Mouse (Mus musculus) activated CD4-positive, CD25-positive, alpha-beta regulatory T cell, adult 9 weeks (primary cell): ENCODE results near the gene Ubqln5. TPM values are rescaled to one million over a fixed set of nuclear protein-coding genes. Genes with fewer than 3 reads are reported as not detected.

Experiments
- polyA plus RNA-seq: library from polyadenylated mRNA; unstranded; fragments of 100-300 nt; shearing (Covaris generic); gene quantifications from one replicate; pipeline ENCODE4 v1.2.1, GENCODE M21; 2017

Ubqln5 gene
- polyA plus RNA-seq, result not detected

DNA sequence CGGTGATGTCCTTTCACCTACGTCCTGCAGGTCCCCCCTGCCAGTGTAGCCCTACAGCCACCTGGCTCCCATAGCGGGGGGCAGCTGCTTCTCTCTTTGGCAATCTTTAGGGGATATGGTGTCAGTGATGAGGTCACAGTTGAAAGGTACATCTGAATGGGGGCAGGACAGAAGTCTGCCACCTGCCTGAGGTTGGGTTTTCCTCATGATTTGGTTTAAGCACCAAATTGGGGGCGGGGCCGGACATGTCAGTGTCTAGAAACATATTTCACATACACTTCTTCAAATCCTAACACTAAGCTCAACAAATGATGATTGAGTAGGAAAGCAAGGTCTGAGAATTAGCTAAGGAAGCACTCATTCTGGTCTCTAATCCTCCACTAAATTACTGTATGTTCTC, at the start of gene Ubqln5:
TSS of gene Ubqln5 (minus strand) at position 101 of the 400 bp plus-strand sequence.

DNA sequence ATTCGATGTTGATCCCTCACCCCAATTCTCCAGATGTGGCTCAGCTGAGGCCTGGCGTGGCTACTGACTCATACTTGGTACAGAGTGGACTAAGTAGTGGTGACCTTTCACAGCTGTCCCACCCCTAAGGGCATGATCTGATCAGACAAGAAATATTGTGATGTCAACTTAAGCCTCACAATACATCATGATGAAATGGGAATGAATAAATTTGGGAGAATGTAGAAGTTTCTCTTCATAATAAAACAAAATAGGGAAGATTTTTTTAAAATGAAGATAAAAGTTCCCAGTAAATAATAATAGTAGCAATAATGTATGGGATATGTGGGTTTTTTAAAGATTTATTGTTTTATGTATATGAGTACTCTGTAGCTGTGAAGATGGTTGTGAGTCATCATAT, 20.8 kb upstream of the Ubqln5 start, which contains the start of gene Ubqlnl:
TSS of gene Ubqlnl (minus strand) at position 101 of the 400 bp plus-strand sequence.

DNA sequence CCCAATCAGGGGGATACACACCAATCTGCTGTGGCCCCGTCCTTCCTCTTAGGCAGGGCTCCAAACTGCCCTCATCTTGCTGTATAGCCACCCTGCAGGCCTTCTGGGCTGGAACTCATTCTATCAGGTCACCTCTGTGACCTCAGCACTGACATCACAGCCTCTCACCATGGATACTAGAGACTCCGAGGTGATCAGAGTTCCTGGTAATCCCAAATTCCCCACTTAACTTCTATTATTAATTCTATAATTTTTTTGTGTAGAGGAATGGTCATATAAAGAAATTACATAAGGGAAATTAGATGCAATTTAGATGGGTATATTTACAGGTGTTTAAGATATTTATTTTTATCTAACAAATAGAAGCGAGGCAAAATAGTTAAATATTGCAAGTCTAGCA, 13.6 kb upstream of the Ubqln5 start, which contains the start of gene Ubqln3:
TSS of gene Ubqln3 (minus strand) at position 101 of the 400 bp plus-strand sequence.

DNA sequence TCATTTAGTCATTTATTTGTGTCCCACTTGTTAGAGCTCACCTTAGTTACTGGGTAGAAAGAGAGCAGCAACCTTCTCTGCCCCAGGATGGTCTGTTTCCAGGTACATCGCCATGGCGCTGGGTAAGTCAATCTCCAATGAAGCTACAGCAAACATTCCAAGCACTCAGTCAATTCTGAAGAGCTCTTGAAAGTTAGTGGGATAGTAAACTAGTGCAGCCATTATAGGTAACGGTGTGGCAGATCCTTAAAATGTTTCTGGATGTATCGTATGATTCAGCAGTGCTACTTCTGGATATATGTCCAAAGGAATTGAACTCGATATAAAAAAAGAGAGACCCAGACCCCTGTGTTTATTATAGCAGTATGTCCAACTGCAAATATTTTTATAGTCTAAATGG, 7.7 kb upstream of the Ubqln5 start, which contains the start of gene Olfr643:
TSS of gene Olfr643 (minus strand) at position 101 of the 400 bp plus-strand sequence.

DNA sequence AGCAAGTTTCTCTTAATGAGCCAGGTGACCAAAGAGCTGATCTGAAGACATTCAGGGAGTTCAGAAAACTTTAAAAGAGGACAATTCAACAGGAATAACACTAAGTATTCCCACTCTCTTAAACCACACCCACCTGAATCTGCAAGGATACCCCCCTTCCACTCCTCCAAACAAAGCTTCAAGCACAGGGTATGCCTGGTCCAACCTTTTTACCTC, 25.0 kb downstream of the Ubqln5 start, which contains the start of gene Olfr646:
TSS of gene Olfr646 (plus strand) at position 117 of the 216 bp plus-strand sequence.

DNA sequence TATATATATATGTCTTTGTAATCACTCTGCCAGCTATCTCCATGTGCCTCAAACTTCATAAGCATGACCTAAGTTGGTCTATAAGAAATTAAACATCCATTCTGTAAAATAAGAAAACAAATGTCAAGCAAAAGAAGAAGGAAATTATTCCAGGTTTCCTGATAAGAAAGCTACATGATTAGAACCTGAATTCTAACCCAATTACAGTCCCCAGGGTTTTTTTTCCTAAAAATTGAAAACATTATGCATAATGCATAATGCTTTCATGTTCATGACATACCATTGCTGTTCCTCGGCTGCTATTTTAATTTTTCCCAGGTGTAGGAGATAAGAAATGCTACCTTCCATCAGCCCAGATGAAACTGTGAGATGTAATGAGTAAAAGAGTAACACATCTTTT, 44.3 kb downstream of the Ubqln5 start, which contains the start of gene Olfr645:
TSS of gene Olfr645 (minus strand) at position 101 of the 400 bp plus-strand sequence.

Other genes starting within 250 kb of the Ubqln5 start
- not detected for gene Olfr66, start 243.6 kb downstream of the Ubqln5 start, polyA plus RNA-seq
- gene Olfr64, start 235.3 kb downstream of the Ubqln5 start, polyA plus RNA-seq, result not detected
- gene Olfr65, start 226.3 kb downstream of the Ubqln5 start, polyA plus RNA-seq, result not detected
- not detected for gene Olfr631, start 201.0 kb downstream of the Ubqln5 start, polyA plus RNA-seq
- not detected for gene Olfr632, start 195.5 kb downstream of the Ubqln5 start, polyA plus RNA-seq
- not detected for gene Olfr633, start 185.4 kb downstream of the Ubqln5 start, polyA plus RNA-seq
- 0.04 TPM for gene Olfr635, start 158.7 kb downstream of the Ubqln5 start, polyA plus RNA-seq
- gene Olfr638, start 131.1 kb downstream of the Ubqln5 start, polyA plus RNA-seq, result not detected
- not detected for gene Olfr639, start 112.5 kb downstream of the Ubqln5 start, polyA plus RNA-seq
- not detected for gene Olfr640, start 104.3 kb downstream of the Ubqln5 start, polyA plus RNA-seq
- not detected for gene Olfr641, start 94.4 kb downstream of the Ubqln5 start, polyA plus RNA-seq
- gene Olfr642, start 77.2 kb downstream of the Ubqln5 start, polyA plus RNA-seq, result not detected
- gene 4930516K23Rik, start 68.4 kb downstream of the Ubqln5 start, polyA plus RNA-seq, result not detected
- not detected for gene Olfr644, start 58.0 kb downstream of the Ubqln5 start, polyA plus RNA-seq
- not detected for gene Olfr645, start 44.4 kb downstream of the Ubqln5 start, polyA plus RNA-seq
- not detected for gene Olfr646, start 25.0 kb downstream of the Ubqln5 start, polyA plus RNA-seq
- not detected for gene Olfr643, start 7.6 kb upstream of the Ubqln5 start, polyA plus RNA-seq
- not detected for gene Ubqln3, start 13.5 kb upstream of the Ubqln5 start, polyA plus RNA-seq
- gene Ubqlnl, start 20.7 kb upstream of the Ubqln5 start, polyA plus RNA-seq, result not detected
- not detected for gene Olfm5, start 35.0 kb upstream of the Ubqln5 start, polyA plus RNA-seq
- not detected for gene Olfr648, start 53.6 kb upstream of the Ubqln5 start, polyA plus RNA-seq
- not detected for gene Olfr649, start 66.2 kb upstream of the Ubqln5 start, polyA plus RNA-seq
- gene Trim6, start 89.0 kb upstream of the Ubqln5 start, polyA plus RNA-seq, result 2.1 TPM
- 64.7 TPM for gene Trim34a, start 114.6 kb upstream of the Ubqln5 start, polyA plus RNA-seq
- gene Trim5, start 158.3 kb upstream of the Ubqln5 start, polyA plus RNA-seq, result 34.7 TPM
- 143 TPM for gene Trim12a, start 185.6 kb upstream of the Ubqln5 start, polyA plus RNA-seq
- 1.1 TPM for gene Trim34b, start 199.6 kb upstream of the Ubqln5 start, polyA plus RNA-seq
- 27.4 TPM for gene Trim12c, start 223.5 kb upstream of the Ubqln5 start, polyA plus RNA-seq
- 1.3 TPM for gene Trim30b, start 240.1 kb upstream of the Ubqln5 start, polyA plus RNA-seq